Mouse (Mus musculus) stomach, embryonic 14.5 days (tissue): Measurements from ENCODE around the gene Sbk3. TPM values are rescaled to one million over a fixed set of nuclear protein-coding genes. Genes with fewer than 3 reads are reported as not detected.

Source experiments
- ATAC-seq: fragments of 200-750 bp; cut with Nextera tagmentation; 2 replicates; pipeline ENCODE4 v1.8.0; 2017; ENCODE audit warnings: low read depth, moderate TSS enrichment; ENCODE audit not compliant: insufficient number of reproducible peaks, insufficient read depth, low FRiP score
- H3K27ac ChIP-seq: fragments of 300-500 bp; sonication (generic); 2 replicates; pipeline ENCODE4 v1.5.1; 2014; ENCODE audit warnings: mild to moderate bottlenecking, low read length, moderate library complexity, mixed read lengths
- H3K27me3 ChIP-seq: fragments of 300-500 bp; sonication (generic); 2 replicates; pipeline ENCODE4 v1.6.1; 2014; ENCODE audit warnings: low read length, control low read depth, mixed read lengths; ENCODE audit not compliant: control insufficient read depth, insufficient read depth
- H3K36me3 ChIP-seq: fragments of 300-500 bp; sonication (generic); 2 replicates; pipeline ENCODE4 v1.6.1; 2014; ENCODE audit warnings: mild to moderate bottlenecking, control low read depth, low read length, moderate library complexity, mixed read lengths; ENCODE audit not compliant: control insufficient read depth, insufficient read depth
- H3K4me1 ChIP-seq: fragments of 300-500 bp; sonication (generic); 2 replicates; pipeline ENCODE4 v1.6.1; 2014; ENCODE audit warnings: low read length, control low read depth, mixed read lengths; ENCODE audit not compliant: control insufficient read depth, insufficient read depth
- H3K4me2 ChIP-seq: fragments of 300-500 bp; sonication (generic); replicated peaks from 2 replicates; pipeline ENCODE4 v1.6.1; 2014; ENCODE audit warnings: low read depth, low read length, control low read depth
- H3K4me3 ChIP-seq: fragments of 300-500 bp; sonication (generic); 2 replicates; pipeline ENCODE4 v1.5.1; 2014; ENCODE audit warnings: low read depth, low read length, control low read depth
- H3K9ac ChIP-seq: fragments of 300-500 bp; sonication (generic); replicated peaks from 2 replicates; pipeline ENCODE4 v1.6.1; 2014; ENCODE audit warnings: low read depth, mild to moderate bottlenecking, control low read depth, low read length, moderate library complexity, mixed read lengths
- H3K9me3 ChIP-seq: fragments of 300-500 bp; sonication (generic); 2 replicates; pipeline ENCODE4 v1.6.1; 2016; ENCODE audit warnings: low read depth, low read length, control low read depth; ENCODE audit not compliant: control insufficient read depth
- WGBS: fragments of 180-500 bp; shearing (Covaris S2); extraction: QIAGEN DNeasy Blood & Tissue Kit; methylation state at CpG from one replicate; pipeline ENCODE4 v1.1.7; 2014; 5-methylcytosine and 5-hydroxymethylcytosine counted together
- polyA plus RNA-seq: library from polyadenylated mRNA; unstranded; fragments of >200 nt; fragmentation: Nextera tagmentation; extraction: Ambion mirVana; gene quantifications from 2 replicates; pipeline ENCODE4 v1.2.1, GENCODE M21; 2014

Sbk3 gene
- polyA plus RNA-seq, 1 experiment from 2014 or later: 0.07 TPM

DNA sequence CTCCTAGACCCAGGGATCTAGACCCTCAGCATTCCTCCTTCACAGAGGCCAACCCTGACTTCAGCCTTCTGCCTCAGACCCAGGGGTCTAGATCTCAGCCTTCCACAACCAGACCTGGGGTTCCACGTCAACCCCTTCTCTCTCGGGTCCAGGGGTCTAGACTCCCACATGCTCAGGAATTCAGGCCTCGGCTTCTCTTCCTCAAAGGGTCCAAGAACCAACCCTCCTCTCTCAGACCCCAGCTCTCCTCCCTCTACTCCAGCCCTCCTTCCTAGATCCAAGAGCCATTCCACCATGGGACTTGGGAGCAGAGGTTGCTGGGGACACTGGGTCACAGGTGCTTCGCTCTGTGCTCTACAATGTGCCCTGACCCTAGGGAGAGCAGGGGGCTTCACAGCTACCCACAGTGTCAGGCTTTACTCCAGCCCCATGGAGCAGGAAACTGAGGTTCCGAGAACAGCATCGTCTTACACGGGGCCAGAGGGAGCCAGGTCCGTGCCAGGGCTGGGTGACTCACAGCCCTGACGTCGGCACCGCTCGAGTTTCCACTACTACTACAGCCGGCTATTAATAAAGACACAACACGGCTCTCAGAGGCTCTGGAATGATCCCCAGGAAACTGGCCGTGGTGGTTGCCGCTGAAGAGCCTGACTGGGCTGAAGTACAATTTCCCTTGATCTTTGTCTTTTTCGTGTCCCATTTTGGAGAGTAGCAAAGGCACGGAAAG, 1.5 kb upstream of the Sbk3 start:
- Histone ChIP-seq H3K9me3 (no peaks in the 10 kb centered on the region), H3K36me3 (no peaks in the 10 kb centered on the region), H3K4me3 (no peak overlapping the region), H3K4me2 (no peak overlapping the region), H3K27me3 (no peaks in the 10 kb centered on the region), H3K9ac (no peak overlapping the region), H3K27ac (no peak overlapping the region), H3K4me1 (no peaks in the 10 kb centered on the region)
- ATAC-seq: no peak
- WGBS: 72% methylated on average over 18 of the region's 18 CpGs

- ATAC-seq: no peak
- no peak overlapping the region for H3K9ac ChIP-seq
- H3K27me3 ChIP-seq: no peaks in the 10 kb centered on the region
- no peak overlapping the region for H3K4me3 ChIP-seq
- H3K27ac ChIP-seq: no peak overlapping the region
- H3K36me3 ChIP-seq: no peaks in the 10 kb centered on the region
- H3K4me1 ChIP-seq: no peaks in the 10 kb centered on the region
- H3K9me3 ChIP-seq: no peaks in the 10 kb centered on the region
- 13% methylated on average over 7 of the region's 7 CpGs for WGBS
- H3K4me2 ChIP-seq: no peak overlapping the region
Measured at GRCm38 (mm10) chr7:4971710-4972109, 742 bp upstream of the Sbk3 start.

- ATAC-seq: no peak
- H3K36me3 ChIP-seq: no peaks in the 10 kb centered on the region
- H3K27me3 ChIP-seq: no peaks in the 10 kb centered on the region
- H3K9me3 ChIP-seq: no peaks in the 10 kb centered on the region
- no peaks in the 10 kb centered on the region for H3K4me1 ChIP-seq
- 74% methylated on average over 5 of the region's 5 CpGs for WGBS
- no peak overlapping the region for H3K27ac ChIP-seq
- no peak overlapping the region for H3K4me3 ChIP-seq
- H3K9ac ChIP-seq: no peak overlapping the region
- H3K4me2 ChIP-seq: no peak overlapping the region
Measured at GRCm38 (mm10) chr7:4964988-4965387, 6.0 kb downstream of the Sbk3 start.

GRCm38 (mm10) chr7:4964272-4964671, 6.7 kb downstream of the Sbk3 start, which contains the start of gene Sbk2:
Gene Sbk2 (minus strand): TSS chr7:4964406.
- 6% methylated on average over 10 of the region's 10 CpGs for WGBS
- Histone ChIP-seq H3K4me2 (no peak within 1 kb of the TSS), H3K27ac (no peak within 1 kb of the TSS), H3K9ac (no peak within 1 kb of the TSS), H3K36me3 (no peaks in the 10 kb centered on the region), H3K4me1 (no peaks in the 10 kb centered on the region), H3K27me3 (no peaks in the 10 kb centered on the region), H3K9me3 (no peaks in the 10 kb centered on the region), H3K4me3 (no peak within 1 kb of the TSS)
- ATAC-seq: peak; percentile 80

DNA sequence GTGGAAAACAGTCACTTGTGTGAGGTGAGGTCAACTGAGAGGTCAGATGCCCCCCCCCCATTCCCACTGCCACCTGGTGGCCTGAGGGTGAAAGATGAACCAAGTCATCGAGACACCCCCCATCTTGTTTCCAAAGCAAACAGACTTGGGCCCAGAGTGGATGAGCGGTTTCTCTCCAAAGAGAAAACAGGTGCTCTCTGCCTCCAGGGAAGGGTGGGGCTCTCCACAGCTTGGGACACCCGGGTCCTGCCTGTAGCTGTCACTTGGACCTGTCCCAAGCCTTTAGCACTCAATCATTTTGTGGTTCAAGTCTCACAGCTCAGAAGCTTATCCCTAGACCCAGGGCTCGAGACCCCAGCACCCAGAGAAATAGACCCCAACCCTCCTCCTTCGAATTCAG, 7.4 kb downstream of the Sbk3 start:
- H3K9me3 ChIP-seq: no peaks in the 10 kb centered on the region
- H3K36me3 ChIP-seq: no peaks in the 10 kb centered on the region
- no peak overlapping the region for H3K9ac ChIP-seq
- H3K4me2 ChIP-seq: no peak overlapping the region
- no peaks in the 10 kb centered on the region for H3K4me1 ChIP-seq
- H3K4me3 ChIP-seq: no peak overlapping the region
- 0 out of 2 replicates have a peak, but pooled peaks have one; percentile 7 for ATAC-seq
- no peak overlapping the region for H3K27ac ChIP-seq
- 71% methylated on average over 5 of the region's 5 CpGs for WGBS
- no peaks in the 10 kb centered on the region for H3K27me3 ChIP-seq

- Histone ChIP-seq H3K4me3 (no peak overlapping the region), H3K27me3 (no peaks in the 10 kb centered on the region), H3K9ac (no peak overlapping the region), H3K9me3 (no peaks in the 10 kb centered on the region), H3K36me3 (no peaks in the 10 kb centered on the region), H3K27ac (no peak overlapping the region), H3K4me2 (no peak overlapping the region), H3K4me1 (no peaks in the 10 kb centered on the region)
- 78% methylated on average over 10 of the region's 10 CpGs for WGBS
- no peak for ATAC-seq
Measured at GRCm38 (mm10) chr7:4957361-4957760, 13.6 kb downstream of the Sbk3 start.

DNA sequence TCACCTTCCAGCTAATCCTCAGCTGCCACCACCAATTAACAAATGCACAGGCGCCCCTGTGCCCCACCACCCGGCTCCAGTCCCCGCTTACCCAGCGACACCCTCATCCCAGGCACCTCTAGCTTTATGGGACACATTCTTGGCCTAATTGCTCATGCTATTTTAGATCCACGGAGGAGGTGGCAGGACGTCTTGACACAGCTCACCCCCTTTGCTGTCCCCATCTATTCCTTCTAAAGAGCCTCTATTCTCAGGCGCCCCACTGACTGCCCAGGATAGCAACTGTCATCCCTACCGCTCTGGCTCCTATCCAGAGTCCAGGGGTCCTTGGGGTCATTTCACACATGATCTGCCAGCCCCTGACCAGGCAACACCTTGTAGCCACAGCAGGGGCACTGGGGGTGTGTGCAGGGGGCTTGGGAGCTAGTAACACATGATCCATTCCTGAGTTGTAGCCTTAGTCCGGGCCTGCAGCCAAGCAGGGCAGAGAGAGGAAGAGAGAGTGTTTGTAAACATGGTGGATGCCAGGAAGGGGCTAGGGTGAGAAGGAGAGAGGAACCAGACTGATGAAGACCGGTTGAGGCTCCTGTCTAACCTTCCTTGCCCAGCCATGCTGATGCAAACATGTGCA, 17.0 kb downstream of the Sbk3 start:
- no peaks in the 10 kb centered on the region for H3K27me3 ChIP-seq
- H3K27ac ChIP-seq: no peak overlapping the region
- ATAC-seq: no peak
- WGBS: 16% methylated on average over 10 of the region's 10 CpGs
- no peak overlapping the region for H3K4me2 ChIP-seq
- no peak overlapping the region for H3K9ac ChIP-seq
- H3K36me3 ChIP-seq: no peaks in the 10 kb centered on the region
- H3K4me1 ChIP-seq: no peaks in the 10 kb centered on the region
- H3K4me3 ChIP-seq: no peak overlapping the region
- no peaks in the 10 kb centered on the region for H3K9me3 ChIP-seq

DNA sequence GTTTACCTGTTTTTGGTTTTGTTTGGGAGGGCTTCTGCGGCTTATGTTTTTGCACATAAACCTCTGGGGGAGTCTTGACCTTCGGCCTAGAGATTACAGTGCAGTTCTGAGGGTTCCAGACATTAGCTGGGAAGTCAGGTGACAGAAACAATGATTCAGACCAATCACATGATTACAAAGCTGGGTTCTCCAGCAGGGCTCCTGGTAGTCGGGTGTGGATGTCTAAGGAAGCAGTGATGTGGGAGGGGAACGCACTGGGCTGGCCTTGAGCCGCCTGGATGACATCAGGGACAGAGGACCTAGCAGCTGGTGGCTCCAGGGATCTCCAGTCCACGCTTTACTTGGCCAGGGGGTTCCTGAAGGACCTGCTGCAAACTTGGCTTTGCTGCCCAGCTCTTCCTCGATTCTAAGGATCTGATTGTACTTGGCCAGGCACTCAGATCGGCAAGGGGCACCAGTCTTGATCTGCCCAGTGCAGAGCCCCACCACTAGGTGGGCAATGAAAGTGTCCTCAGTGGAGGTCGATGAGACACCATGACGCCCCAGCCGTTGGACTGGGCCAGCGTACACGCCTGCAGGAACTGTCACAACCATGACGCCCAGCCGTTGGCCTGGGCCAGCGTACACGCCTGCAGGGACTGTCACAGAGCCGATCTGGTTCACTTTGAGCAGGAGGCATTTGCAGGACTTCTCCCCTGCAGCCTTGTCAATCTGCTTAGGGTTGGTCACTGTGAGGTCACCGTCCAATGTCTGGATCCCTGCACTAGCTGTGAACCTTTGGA, 20.2 kb downstream of the Sbk3 start:
- no peak overlapping the region for H3K4me3 ChIP-seq
- no peaks in the 10 kb centered on the region for H3K36me3 ChIP-seq
- no peak overlapping the region for H3K4me2 ChIP-seq
- 81% methylated on average over 19 of the region's 19 CpGs for WGBS
- no peaks in the 10 kb centered on the region for H3K27me3 ChIP-seq
- H3K4me1 ChIP-seq: no peaks in the 10 kb centered on the region
- no peaks in the 10 kb centered on the region for H3K9me3 ChIP-seq
- ATAC-seq: no peak
- H3K27ac ChIP-seq: no peak overlapping the region
- H3K9ac ChIP-seq: no peak overlapping the region
